Mouse (Mus musculus): ENCODE measurements around the gene Tmem39b.
"Not testable (repeated sequence)": the region's sequence is repeated elsewhere in the genome, so short reads cannot be mapped to it uniquely, and the experiment has no call there.

The Tmem39b gene

GRCm38 (mm10) chr4:129696158-129696985 lies at the start of gene Tmem39b:
Gene Tmem39b, minus strand, starts transcription at chr4:129696838.
- peak; percentile 91 for DNase-seq (ENCODE audit: low read depth)

GRCm38 (mm10) chr4:129746106-129746505 lies 49.5 kb upstream of the Tmem39b start:
- DNase-seq (ENCODE audit: low read depth): peak; percentile 35

GRCm38 (mm10) chr4:129743494-129743893 lies 46.9 kb upstream of the Tmem39b start:
- DNase-seq (ENCODE audit: low read depth): peak; percentile 66

- peak; percentile 75 for DNase-seq (ENCODE audit: low read depth)
These were observed 46.4 kb upstream of the Tmem39b start for GRCm38 (mm10) chr4:129743010-129743390.

GRCm38 (mm10) chr4:129742232-129743009 lies 45.8 kb upstream of the Tmem39b start, which contains the start of gene Khdrbs1:
Gene Khdrbs1, minus strand, starts transcription at chr4:129742303.
- peak; percentile 98 for DNase-seq (ENCODE audit: low read depth)

GRCm38 (mm10) chr4:129741974-129742231 lies 45.3 kb upstream of the Tmem39b start:
- DNase-seq (ENCODE audit: low read depth): no peak

GRCm38 (mm10) chr4:129741251-129741973 lies 44.8 kb upstream of the Tmem39b start:
- DNase-seq (ENCODE audit: low read depth): peak; percentile 53

- peak; percentile 58 for DNase-seq (ENCODE audit: low read depth)
These were observed 42.5 kb upstream of the Tmem39b start for GRCm38 (mm10) chr4:129739111-129739645.

- no peak for DNase-seq (ENCODE audit: low read depth)
These were observed 39.5 kb upstream of the Tmem39b start for GRCm38 (mm10) chr4:129736173-129736572.

- DNase-seq (ENCODE audit: low read depth): not testable (repeated sequence)
These were observed 38.8 kb upstream of the Tmem39b start for GRCm38 (mm10) chr4:129735485-129735884.

- DNase-seq (ENCODE audit: low read depth): peak; percentile 38
These were observed 34.8 kb upstream of the Tmem39b start for GRCm38 (mm10) chr4:129731423-129731822.

GRCm38 (mm10) chr4:129716310-129716709 lies 19.7 kb upstream of the Tmem39b start:
- DNase-seq (ENCODE audit: low read depth): no peak

- no peak for DNase-seq (ENCODE audit: low read depth)
These were observed 13.0 kb upstream of the Tmem39b start for GRCm38 (mm10) chr4:129709486-129710129.

- no peak for DNase-seq (ENCODE audit: low read depth)
These were observed 10.1 kb upstream of the Tmem39b start for GRCm38 (mm10) chr4:129706750-129707149.

GRCm38 (mm10) chr4:129702454-129702853 lies 5.8 kb upstream of the Tmem39b start:
- DNase-seq (ENCODE audit: low read depth): no peak

- DNase-seq (ENCODE audit: low read depth): peak; percentile 93
These were observed 5.1 kb upstream of the Tmem39b start for GRCm38 (mm10) chr4:129701503-129702377.

- DNase-seq (ENCODE audit: low read depth): not testable (repeated sequence)
These were observed 4.0 kb upstream of the Tmem39b start for GRCm38 (mm10) chr4:129700661-129701060.

GRCm38 (mm10) chr4:129700216-129700615 lies 3.6 kb upstream of the Tmem39b start:
- no peak for DNase-seq (ENCODE audit: low read depth)

- DNase-seq (ENCODE audit: low read depth): no peak
These were observed 553 bp upstream of the Tmem39b start for GRCm38 (mm10) chr4:129697191-129697590.

- DNase-seq (ENCODE audit: low read depth): no peak
These were observed 852 bp downstream of the Tmem39b start for GRCm38 (mm10) chr4:129695815-129696157.

GRCm38 (mm10) chr4:129684531-129684930 lies 12.1 kb downstream of the Tmem39b start:
- no peak for DNase-seq (ENCODE audit: low read depth)
